In the genomic region with DNA sequence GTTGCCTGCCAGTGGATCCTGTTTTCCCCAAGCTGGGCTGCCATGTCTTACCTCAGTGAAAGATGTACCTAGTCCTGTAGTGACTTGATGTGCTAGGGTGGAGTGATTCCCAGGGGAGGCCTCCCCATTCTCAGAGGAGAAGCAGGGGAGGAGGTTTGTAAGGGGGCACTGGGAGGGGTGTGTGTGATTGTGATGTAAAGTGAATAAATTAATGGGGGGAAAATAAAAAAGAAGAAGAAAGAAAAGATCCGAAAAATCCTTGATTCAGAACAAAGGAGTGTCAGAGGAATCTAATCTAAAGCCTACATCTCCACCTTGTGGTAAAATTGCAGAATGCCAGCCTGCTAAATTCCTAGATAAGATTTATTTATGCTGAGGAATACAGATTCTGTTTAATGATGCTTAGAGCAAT, we compare ENCODE assay signal across 9 mouse cellular contexts. TPM values are rescaled to one million over a fixed set of nuclear protein-coding genes. Genes with fewer than 3 reads are reported as not detected.
DNase-seq lines count a peak whose midpoint lies in the region; ATAC-seq and TF ChIP-seq lines count a peak whose summit lies in the region.
"Had no signal": no experiment of that assay in that cellular context is flagged by ENCODE, and none has a peak within 500 bp of the region (broad histone marks: within the 10 kb centered on the region; RNA-seq: fewer than 3 reads in every experiment).

No protein-coding gene starts in this region.

- H3K4me3 ChIP-seq in layer of hippocampus, adult 2 months = no peak overlapping the region
- H3K4me3 ChIP-seq in G1E (ENCODE audit: low read depth, low read length) = no peak overlapping the region
- no peak overlapping the region for H3K4me3 ChIP-seq in hindbrain, embryonic 13.5 days
- no peak overlapping the region for H3K4me3 ChIP-seq in lung, embryonic 14.5 days (ENCODE audit: low read depth, low read length)
- H3K4me3 ChIP-seq: lung, embryonic 15.5 days had no signal

- ATAC-seq in G1E (ENCODE audit: extremely low read depth, insufficient number of reproducible peaks, low FRiP score, poor library complexity, severe bottlenecking) = no peak
- ATAC-seq in hindbrain, embryonic 13.5 days (ENCODE audit: low FRiP score) = peak; percentile 49; the same call in 1 of the 2 replicates
- 0 out of 2 replicates have a peak, but pooled peaks have one; percentile 41 for ATAC-seq in lung, embryonic 14.5 days (ENCODE audit: insufficient read depth)

- peak overlapping the region; percentile 61 for H3K9ac ChIP-seq in hindbrain, embryonic 13.5 days
- peak overlapping the region; percentile 5; the same call in 1 of the 2 replicates for H3K9ac ChIP-seq in lung, embryonic 14.5 days
- H3K9ac ChIP-seq: lung, embryonic 15.5 days had no signal

- peak in 1 of 2 experiments; percentile 44 for DNase-seq in layer of hippocampus, adult 2 months (ENCODE audit: low spot score in 2 of 2)
- DNase-seq in layer of hippocampus, postnatal 36 days = no peak
- DNase-seq in G1E (ENCODE audit: low spot score) = peak; percentile 13
- peak; percentile 45 for DNase-seq in embryo, embryonic 11.5 days (ENCODE audit: low read depth, low spot score)
- peak; percentile 92 for DNase-seq in lung, embryonic 14.5 days
- peak; percentile 89 for DNase-seq in retina, embryonic 14.5 days (ENCODE audit: low spot score)
- no peak for DNase-seq in adrenal gland, adult 2 months

- peak; percentile 95 for TF ChIP-seq CTCF in layer of hippocampus, adult 2 months (conservative IDR thresholded peaks at IDR 0.05)
- no peak for TF ChIP-seq CTCF in G1E (IDR thresholded peaks at IDR 0.05; ENCODE audit: low read depth, low read length)
- peak; percentile 76 for TF ChIP-seq CTCF in lung, embryonic 14.5 days (IDR thresholded peaks at IDR 0.05; ENCODE audit: low read depth)

- peaks cover 3% of the 10 kb centered on the region; the same call in 1 of the 2 replicates for H3K4me1 ChIP-seq in G1E (ENCODE audit: insufficient read depth, low read depth, low read length)
- H3K4me1 ChIP-seq in hindbrain, embryonic 13.5 days (replicated peaks) = no peaks in the 10 kb centered on the region
- no peaks in the 10 kb centered on the region for H3K4me1 ChIP-seq in lung, embryonic 14.5 days (ENCODE audit: insufficient read depth)

- no peaks in the 10 kb centered on the region for H3K36me3 ChIP-seq in G1E (replicated peaks)
- no peaks in the 10 kb centered on the region for H3K36me3 ChIP-seq in hindbrain, embryonic 13.5 days
- H3K36me3 ChIP-seq in lung, embryonic 14.5 days (ENCODE audit: insufficient read depth) = no peaks in the 10 kb centered on the region
- H3K36me3 ChIP-seq: lung, embryonic 15.5 days had no signal

- peaks cover 3% of the 10 kb centered on the region for H3K27me3 ChIP-seq in G1E (ENCODE audit: insufficient read depth, low read length)
- H3K27me3 ChIP-seq in hindbrain, embryonic 13.5 days = peaks cover 7% of the 10 kb centered on the region; the same call in 1 of the 2 replicates
- H3K27me3 ChIP-seq in lung, embryonic 14.5 days (ENCODE audit: insufficient read depth, low read length) = no peaks in the 10 kb centered on the region
- H3K27me3 ChIP-seq: lung, embryonic 15.5 days had no signal

- H3K4me2 ChIP-seq in hindbrain, embryonic 13.5 days = no peak overlapping the region
- H3K4me2 ChIP-seq in lung, embryonic 14.5 days = no peak overlapping the region
- H3K4me2 ChIP-seq: lung, embryonic 15.5 days had no signal

- H3K27ac ChIP-seq in layer of hippocampus, adult 2 months = no peak overlapping the region
- H3K27ac ChIP-seq in hindbrain, embryonic 13.5 days = peak overlapping the region; percentile 82
- no peak overlapping the region for H3K27ac ChIP-seq in lung, embryonic 14.5 days (ENCODE audit: low read depth)
- H3K27ac ChIP-seq: lung, embryonic 15.5 days had no signal

- H3K9me3 ChIP-seq in G1E (replicated peaks) = no peaks in the 10 kb centered on the region
- H3K9me3 ChIP-seq in hindbrain, embryonic 13.5 days = no peaks in the 10 kb centered on the region
- H3K9me3 ChIP-seq in lung, embryonic 14.5 days (ENCODE audit: low read depth, low read length) = no peaks in the 10 kb centered on the region
- H3K9me3 ChIP-seq: lung, embryonic 15.5 days had no signal

- 3% methylated on average over 1 of the region's 1 CpGs for WGBS in hindbrain, embryonic 13.5 days
- WGBS in lung, embryonic 14.5 days = 8% methylated on average over 1 of the region's 1 CpGs

RNA-seq across cellular contexts. Expression of gene Atxn2l, which starts 24.9 kb away (rescaled TPM):
- 100 to 1,000 TPM; 132 to 133 TPM for total RNA-seq in layer of hippocampus, adult 2 months (2021)
- 100 to 1,000 TPM; 113 to 134 TPM for total RNA-seq in layer of hippocampus, postnatal 36 days (2021)
- total RNA-seq in G1E (2014; fragmentation: Nextera tagmentation) (301 and 400 TPM in 2 replicates), G1E (2017) (27.8 and 32.0 TPM in 2 replicates)
- polyA plus RNA-seq in G1E (2012) = 843 and 964 TPM in 2 replicates
- polyA plus RNA-seq in hindbrain, embryonic 13.5 days (2015; fragmentation: Nextera tagmentation; extraction: Ambion mirVana) = 61.6 and 65.4 TPM in 2 replicates
- 57.0 and 61.9 TPM in 2 replicates for polyA plus RNA-seq in lung, embryonic 14.5 days (2014; fragmentation: Nextera tagmentation; extraction: Ambion mirVana)
- total RNA-seq in adrenal gland, adult 2 months (2021) = 100 to 1,000 TPM in 1 of 2 experiments, 10 to 100 TPM in 1; 83.7 to 108 TPM
- polyA plus RNA-seq in adrenal gland, adult 2 months (2012; rRNA removed) = 454 and 474 TPM in 2 replicates

RNA-seq across cellular contexts. Expression of gene Eif3c, which starts 38.0 kb away (rescaled TPM):
- 100 to 1,000 TPM; 174 to 190 TPM for total RNA-seq in layer of hippocampus, adult 2 months (2021)
- 100 to 1,000 TPM; 172 to 177 TPM for total RNA-seq in layer of hippocampus, postnatal 36 days (2021)
- total RNA-seq in G1E (2014; fragmentation: Nextera tagmentation) (580 and 606 TPM in 2 replicates), G1E (2017) (211 and 235 TPM in 2 replicates)
- polyA plus RNA-seq in G1E (2012) = 103 and 114 TPM in 2 replicates
- 205 and 210 TPM in 2 replicates for polyA plus RNA-seq in hindbrain, embryonic 13.5 days (2015; fragmentation: Nextera tagmentation; extraction: Ambion mirVana)
- polyA plus RNA-seq in lung, embryonic 14.5 days (2014; fragmentation: Nextera tagmentation; extraction: Ambion mirVana) = 169 and 183 TPM in 2 replicates
- total RNA-seq in adrenal gland, adult 2 months (2021) = 100 to 1,000 TPM; 236 to 240 TPM
- polyA plus RNA-seq in adrenal gland, adult 2 months (2012; rRNA removed) = 97.2 and 133 TPM in 2 replicates

RNA-seq across cellular contexts. Expression of gene Tufm, which starts 41.0 kb away (rescaled TPM):
- total RNA-seq in layer of hippocampus, adult 2 months (2021) = 10 to 100 TPM; 81.9 to 86.7 TPM
- total RNA-seq in layer of hippocampus, postnatal 36 days (2021) = 10 to 100 TPM; 88.9 to 94.0 TPM
- 89.3 and 123 TPM in 2 replicates for total RNA-seq in G1E (2014; fragmentation: Nextera tagmentation)
- total RNA-seq in G1E (2017) = 80.3 and 81.9 TPM in 2 replicates
- 59.4 and 126 TPM in 2 replicates for polyA plus RNA-seq in G1E (2012)
- polyA plus RNA-seq in hindbrain, embryonic 13.5 days (2015; fragmentation: Nextera tagmentation; extraction: Ambion mirVana) = 118 and 120 TPM in 2 replicates
- 126 and 128 TPM in 2 replicates for polyA plus RNA-seq in lung, embryonic 14.5 days (2014; fragmentation: Nextera tagmentation; extraction: Ambion mirVana)
- 100 to 1,000 TPM; 217 to 239 TPM for total RNA-seq in adrenal gland, adult 2 months (2021)
- 236 and 278 TPM in 2 replicates for polyA plus RNA-seq in adrenal gland, adult 2 months (2012; rRNA removed)

RNA-seq across cellular contexts. Expression of gene Sh2b1, which starts 52.9 kb away (rescaled TPM):
- 10 to 100 TPM; 69.1 to 70.1 TPM for total RNA-seq in layer of hippocampus, adult 2 months (2021)
- total RNA-seq in layer of hippocampus, postnatal 36 days (2021) = 10 to 100 TPM; 72.5 to 73.2 TPM
- 24.0 and 24.6 TPM in 2 replicates for total RNA-seq in G1E (2014; fragmentation: Nextera tagmentation)
- total RNA-seq in G1E (2017) = 8.3 and 8.9 TPM in 2 replicates
- 55.6 and 61.5 TPM in 2 replicates for polyA plus RNA-seq in G1E (2012)
- 63.7 and 64.5 TPM in 2 replicates for polyA plus RNA-seq in hindbrain, embryonic 13.5 days (2015; fragmentation: Nextera tagmentation; extraction: Ambion mirVana)
- 42.0 and 46.5 TPM in 2 replicates for polyA plus RNA-seq in lung, embryonic 14.5 days (2014; fragmentation: Nextera tagmentation; extraction: Ambion mirVana)
- total RNA-seq in adrenal gland, adult 2 months (2021) = 10 to 100 TPM; 54.4 to 61.2 TPM
- polyA plus RNA-seq in adrenal gland, adult 2 months (2012; rRNA removed) = 90.7 and 93.9 TPM in 2 replicates

RNA-seq across cellular contexts. Expression of gene Apobr, which starts 56.6 kb away (rescaled TPM):
- total RNA-seq in layer of hippocampus, adult 2 months (2021) = under 1 TPM; 0.37 to 0.44 TPM
- total RNA-seq in layer of hippocampus, postnatal 36 days (2021) = under 1 TPM; 0.40 to 0.42 TPM
- 1.3 and 3.7 TPM in 2 replicates for total RNA-seq in G1E (2014; fragmentation: Nextera tagmentation)
- total RNA-seq in G1E (2017) = 4.4 and 5.5 TPM in 2 replicates
- polyA plus RNA-seq in G1E (2012) = 4.8 and 4.9 TPM in 2 replicates
- polyA plus RNA-seq in hindbrain, embryonic 13.5 days (2015; fragmentation: Nextera tagmentation; extraction: Ambion mirVana) = 0.66 and 0.68 TPM in 2 replicates
- polyA plus RNA-seq in lung, embryonic 14.5 days (2014; fragmentation: Nextera tagmentation; extraction: Ambion mirVana) = 0.32 and 0.54 TPM in 2 replicates
- 1 to 10 TPM; 2.0 to 4.7 TPM for total RNA-seq in adrenal gland, adult 2 months (2021)
- polyA plus RNA-seq in adrenal gland, adult 2 months (2012; rRNA removed) = 5.3 and 7.5 TPM in 2 replicates

Comparison
In these comparisons a context has a peak if more than half of its experiments do, and no peak if none do; other contexts are left out.
1. DNase-seq: peak in G1E (single experiment), embryo, embryonic 11.5 days (single experiment), lung, embryonic 14.5 days (single experiment) and retina, embryonic 14.5 days (single experiment); none in layer of hippocampus, postnatal 36 days (0 of 2) and adrenal gland, adult 2 months (single experiment).